Mouse (Mus musculus): ENCODE measurements around the gene Gnaq.
"Not testable (repeated sequence)": the region's sequence is repeated elsewhere in the genome, so short reads cannot be mapped to it uniquely, and the experiment has no call there.

The Gnaq gene

DNA sequence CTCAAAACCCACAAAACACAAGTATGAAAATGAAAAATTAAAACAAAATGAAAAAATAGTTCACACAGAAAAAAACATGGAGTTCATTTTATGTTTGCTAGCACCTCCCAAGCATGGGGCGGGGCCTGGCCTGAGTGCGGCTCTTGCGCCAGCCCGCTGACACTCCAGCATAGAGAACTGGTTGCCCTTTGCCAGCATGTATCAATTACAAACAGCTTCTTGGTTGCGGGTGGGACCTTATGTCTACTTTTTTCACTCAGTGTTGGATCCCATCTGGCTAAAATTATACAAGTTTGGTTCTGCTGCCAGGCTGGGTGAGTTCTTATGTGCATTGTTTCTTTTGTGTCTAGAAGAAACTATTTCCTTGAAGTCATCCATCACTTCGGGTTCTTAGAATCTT is 14.8 kb downstream of the Gnaq start:
- no peak for DNase-seq (ENCODE audit: low read depth, low spot score)

DNA sequence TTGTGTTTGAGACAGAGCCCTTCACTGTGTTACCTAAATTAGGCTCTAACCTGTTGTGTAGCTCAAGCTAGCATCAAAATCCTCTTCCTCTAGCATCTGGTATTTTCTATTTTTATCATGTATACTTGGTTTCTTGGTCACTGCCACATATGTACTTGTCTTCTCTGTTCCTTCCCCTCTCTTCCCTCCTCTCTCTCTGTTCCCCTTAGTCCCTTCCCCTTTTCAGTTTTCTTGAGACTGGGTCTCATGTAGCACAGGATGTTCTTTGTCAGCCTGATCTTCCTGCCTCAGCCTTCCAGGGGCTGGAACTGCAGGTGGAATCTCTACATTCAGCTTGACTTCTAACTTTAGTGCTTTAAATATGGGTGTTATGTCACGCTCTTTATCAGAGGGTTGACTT is 16.5 kb downstream of the Gnaq start:
- no peak for DNase-seq (ENCODE audit: low read depth, low spot score)

DNA sequence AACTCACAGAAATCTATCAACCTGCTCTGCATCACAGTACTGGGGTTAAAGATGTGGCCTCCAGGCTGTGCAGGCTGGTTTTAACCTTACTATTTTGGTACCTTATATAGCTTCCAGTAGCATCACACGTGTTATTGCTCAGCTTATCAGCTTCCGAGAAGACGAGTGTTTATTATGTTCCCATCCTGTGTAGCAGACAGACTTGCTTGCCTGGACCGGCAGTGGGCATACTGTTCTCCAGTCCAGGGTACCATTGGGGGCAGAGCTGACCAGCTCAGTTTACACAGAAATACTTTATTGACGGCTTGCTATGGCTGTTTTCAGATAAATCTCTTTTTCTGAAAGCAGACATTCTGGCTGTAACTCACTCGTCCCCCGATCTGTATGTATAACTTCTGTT is 17.7 kb downstream of the Gnaq start:
- no peak for DNase-seq (ENCODE audit: low read depth, low spot score)

DNA sequence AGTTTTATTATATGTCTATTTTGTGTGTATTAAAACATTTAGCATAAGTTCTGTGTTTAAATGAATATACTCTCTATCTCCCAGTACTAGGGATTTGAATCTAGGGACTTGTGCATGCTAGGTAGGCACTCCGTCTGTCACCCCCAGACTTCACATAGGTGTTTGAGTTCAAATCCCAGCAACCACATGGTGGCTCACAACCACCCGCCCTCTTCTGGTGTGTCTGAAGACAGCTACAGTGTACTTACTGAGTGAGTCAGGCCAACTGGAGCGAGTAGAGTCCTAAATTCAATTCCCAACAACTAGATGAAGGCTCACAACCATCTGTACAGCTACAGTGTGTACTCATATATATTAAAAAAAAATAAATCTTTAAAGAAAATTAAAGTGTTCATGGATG is 21.2 kb downstream of the Gnaq start:
- no peak for DNase-seq (ENCODE audit: low read depth, low spot score)

DNA sequence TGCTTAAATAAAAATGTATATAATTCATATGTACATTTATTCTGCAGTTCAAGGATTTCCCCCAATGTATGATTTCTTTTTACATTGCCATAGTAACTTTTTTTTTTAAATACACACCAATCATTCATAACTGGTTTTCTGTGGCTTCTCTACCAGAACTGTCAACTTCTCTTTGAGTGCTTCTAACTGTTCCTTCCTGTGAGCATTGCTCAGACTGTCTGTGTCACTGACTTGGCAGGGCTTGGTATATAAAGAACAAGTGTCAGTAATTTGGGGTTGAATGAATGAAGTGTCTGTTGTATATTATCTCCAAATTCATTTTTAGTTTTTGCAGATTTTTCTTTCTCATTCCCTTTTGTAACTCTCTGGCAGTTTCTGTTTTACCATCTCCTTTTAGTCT is 21.8 kb downstream of the Gnaq start:
- no peak for DNase-seq (ENCODE audit: low read depth, low spot score)

DNA sequence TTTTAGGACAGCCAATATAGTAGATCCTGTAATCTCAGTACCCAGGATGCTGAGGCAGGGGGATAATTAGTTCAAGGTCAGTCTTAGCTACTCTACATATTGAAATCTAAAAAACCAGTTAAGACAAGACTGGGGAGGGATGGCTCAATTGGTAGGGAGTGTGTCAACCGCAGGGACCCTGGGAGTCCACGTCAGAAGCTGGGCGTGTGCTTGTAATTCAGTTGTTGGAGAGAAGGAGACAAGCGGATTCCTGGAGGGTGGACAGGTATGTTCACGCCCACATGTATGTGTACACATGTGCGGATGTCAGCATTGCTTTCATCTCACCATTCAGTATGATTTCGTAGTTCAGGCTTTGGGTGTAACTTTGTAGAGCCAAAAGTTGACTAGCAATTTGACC is 24.5 kb downstream of the Gnaq start:
- no peak for DNase-seq (ENCODE audit: low read depth, low spot score)

DNA sequence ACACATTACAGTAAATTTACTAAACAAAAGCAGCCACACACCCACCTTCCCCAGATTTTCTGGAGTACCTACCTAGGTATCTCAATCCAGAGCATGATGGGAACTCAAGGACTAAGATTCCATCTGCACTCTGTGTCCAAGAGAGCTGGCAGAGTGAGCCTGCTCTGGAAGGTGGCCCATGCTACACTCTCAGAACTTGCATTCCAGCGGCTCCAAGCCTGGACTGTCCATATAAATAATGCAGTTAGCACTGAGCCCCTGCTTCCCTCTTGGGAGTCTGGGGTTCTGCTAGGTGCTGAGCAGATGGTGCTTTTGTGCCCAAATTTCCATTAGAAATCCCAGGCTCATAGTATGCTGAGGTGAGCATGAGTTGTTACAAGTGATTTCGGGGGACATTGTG is 28.1 kb downstream of the Gnaq start:
- DNase-seq (ENCODE audit: low read depth, low spot score), result no peak

DNA sequence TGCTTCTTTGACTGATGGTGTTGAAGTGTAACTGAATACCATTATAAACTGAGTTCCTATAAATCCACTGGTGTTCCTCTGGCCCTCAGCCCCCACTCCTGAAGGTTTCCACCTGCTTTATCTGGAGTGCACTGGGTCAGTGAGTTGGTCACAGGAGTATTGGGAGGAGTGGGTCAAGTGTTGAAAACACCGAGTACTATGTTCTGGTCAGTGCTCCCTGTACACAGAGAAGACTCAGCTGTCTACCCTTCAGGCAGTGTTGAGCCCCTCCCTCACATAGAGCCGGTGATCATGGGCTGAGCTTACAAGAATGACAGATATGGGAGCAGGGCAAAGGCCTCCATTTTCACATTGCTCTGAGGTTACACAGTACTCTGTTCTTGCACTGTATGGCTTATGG is 28.6 kb downstream of the Gnaq start:
- no peak for DNase-seq (ENCODE audit: low read depth, low spot score)

DNA sequence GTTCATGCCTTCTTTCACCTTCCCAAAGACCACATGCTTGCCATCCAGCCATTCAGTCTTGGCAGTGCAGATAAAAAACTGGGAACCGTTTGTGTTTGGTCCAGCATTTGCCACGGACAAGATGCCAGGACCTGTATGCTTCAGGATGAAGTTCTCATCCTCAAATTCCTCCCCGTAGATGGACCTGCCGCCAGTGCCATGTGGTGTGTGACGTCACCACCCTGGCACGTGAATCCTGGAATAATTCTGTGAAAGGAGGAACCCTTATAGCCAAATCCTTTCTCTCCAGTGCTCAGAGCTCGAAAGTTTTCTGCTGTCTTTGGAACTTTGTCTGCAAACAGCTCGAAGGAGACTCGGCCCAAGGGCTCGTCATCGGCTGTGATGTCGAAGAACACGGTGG is 31.8 kb downstream of the Gnaq start:
- not testable (repeated sequence) for DNase-seq (ENCODE audit: low read depth, low spot score)

DNA sequence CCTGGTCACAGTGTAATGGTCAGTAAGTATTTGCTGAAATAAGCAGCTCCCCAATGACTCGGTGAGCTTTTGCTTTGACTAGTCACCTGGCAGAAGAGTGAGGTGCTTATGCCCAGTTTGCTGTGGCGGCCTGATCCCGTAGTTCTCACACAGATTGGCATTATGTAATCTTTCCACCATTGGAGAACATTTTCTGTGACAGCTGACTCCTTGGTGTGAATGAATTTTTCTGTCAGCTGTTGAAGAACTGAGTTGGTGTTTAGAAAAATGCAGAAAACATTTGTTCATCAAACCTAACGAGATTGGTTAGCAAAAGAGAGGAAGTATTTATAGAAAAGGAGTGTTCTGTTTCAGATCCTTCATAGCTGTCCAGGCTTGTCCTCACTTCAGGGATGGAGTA is 34.6 kb downstream of the Gnaq start:
- no peak for DNase-seq (ENCODE audit: low read depth, low spot score)

DNA sequence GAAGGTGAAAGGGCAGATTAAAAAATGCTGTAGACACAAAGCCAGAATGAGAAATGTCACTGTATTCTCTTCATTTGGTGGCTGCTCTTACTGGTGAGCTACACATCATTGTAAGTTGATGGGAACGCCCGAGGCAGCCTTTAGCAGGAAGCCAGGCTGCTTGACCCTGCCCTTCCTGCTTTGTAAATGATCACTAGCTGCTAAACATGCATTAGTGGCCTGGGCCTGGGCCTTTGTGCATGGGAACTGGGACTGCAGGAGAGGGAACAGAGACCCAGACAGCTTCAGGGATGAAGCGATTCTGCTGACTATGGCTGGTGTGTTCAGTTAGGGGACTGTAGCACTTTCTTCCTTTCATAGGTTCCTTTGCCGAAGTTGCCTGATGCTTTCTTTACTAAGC is 35.6 kb downstream of the Gnaq start:
- DNase-seq (ENCODE audit: low read depth, low spot score), result no peak

DNA sequence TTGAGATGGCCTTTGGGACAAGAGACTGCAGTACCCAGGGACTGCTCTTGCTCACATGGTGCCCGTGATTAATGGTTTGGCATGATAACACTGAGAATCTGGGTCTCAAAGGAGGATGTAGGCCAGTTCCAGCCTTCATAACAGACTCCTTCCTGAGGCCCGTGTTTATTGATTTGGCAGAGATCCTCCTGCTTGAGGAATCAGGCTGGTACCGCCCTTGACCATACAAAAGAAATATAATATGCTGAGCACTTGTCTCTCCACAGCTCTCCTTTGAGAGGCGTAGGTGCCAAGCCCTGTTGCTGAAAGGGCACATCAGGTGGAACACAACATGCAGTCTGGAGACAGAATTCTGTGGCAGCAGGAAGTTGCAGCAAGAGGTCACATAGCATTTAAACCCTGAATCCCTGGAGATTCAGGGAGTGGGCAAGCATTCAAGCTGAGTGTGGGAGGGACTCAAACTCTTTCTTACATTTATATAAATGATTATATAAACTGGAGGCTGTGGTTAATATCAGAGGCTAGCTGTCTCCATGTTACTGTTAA is 36.1 kb downstream of the Gnaq start:
- no peak for DNase-seq (ENCODE audit: low read depth, low spot score)

DNA sequence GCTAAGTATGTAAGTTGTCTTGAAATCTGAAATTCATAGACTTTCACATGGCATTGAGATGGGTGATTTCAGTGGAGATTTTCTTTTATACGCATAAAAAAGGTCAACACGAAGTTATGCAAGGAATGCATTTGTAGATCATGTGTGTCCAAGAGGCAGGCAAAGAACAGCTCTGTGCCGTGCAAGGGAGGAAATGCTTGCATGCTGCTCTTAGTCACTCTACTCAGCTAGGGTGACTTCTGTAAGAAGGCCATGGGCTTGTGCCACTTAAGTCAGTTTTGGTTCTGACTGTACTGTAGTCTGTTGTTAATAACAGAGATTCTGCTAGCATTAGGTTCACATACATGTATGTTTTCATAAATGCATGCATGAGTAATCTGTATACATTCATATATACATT is 38.1 kb downstream of the Gnaq start:
- no peak for DNase-seq (ENCODE audit: low read depth, low spot score)

DNA sequence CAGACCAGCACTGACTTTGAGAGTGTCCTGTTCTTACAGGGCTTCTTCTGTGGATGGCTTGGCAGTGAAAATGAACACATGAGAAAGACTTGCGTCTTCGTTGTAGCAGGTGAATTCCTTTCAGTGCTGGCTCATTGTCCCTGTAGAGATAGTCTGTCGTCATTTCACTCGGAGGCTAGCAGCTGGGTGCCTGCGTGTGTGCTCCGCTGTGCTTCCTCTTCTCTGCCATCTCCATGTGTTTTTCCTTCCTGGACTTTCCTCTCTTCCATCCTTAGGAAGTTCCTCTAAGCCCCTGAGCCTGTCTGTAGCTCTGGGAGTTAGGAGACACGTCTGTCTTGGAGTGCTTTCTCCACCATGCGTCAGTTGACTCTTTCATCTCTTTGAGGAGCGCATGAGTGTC is 41.1 kb downstream of the Gnaq start:
- no peak for DNase-seq (ENCODE audit: low read depth, low spot score)

DNA sequence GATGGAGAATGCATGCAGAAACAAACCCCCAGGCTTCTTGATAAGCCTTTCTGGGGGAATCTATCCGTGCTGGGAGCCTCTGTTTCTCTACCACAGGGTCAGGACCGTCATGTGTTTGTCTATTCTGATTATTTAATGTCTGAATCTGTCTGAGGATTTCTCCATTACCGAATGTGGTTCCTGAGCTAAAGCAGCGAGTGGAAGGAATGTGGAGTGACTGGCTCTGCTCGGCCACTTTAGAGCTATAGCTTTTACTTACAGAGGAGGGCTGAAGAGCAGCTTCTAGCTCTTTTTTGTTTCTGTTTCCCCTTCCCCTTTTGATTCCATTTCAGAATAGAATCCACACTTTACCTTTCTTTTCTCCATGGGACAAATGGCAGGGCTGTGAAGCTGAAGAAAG is 43.8 kb downstream of the Gnaq start:
- no peak for DNase-seq (ENCODE audit: low read depth, low spot score)

DNA sequence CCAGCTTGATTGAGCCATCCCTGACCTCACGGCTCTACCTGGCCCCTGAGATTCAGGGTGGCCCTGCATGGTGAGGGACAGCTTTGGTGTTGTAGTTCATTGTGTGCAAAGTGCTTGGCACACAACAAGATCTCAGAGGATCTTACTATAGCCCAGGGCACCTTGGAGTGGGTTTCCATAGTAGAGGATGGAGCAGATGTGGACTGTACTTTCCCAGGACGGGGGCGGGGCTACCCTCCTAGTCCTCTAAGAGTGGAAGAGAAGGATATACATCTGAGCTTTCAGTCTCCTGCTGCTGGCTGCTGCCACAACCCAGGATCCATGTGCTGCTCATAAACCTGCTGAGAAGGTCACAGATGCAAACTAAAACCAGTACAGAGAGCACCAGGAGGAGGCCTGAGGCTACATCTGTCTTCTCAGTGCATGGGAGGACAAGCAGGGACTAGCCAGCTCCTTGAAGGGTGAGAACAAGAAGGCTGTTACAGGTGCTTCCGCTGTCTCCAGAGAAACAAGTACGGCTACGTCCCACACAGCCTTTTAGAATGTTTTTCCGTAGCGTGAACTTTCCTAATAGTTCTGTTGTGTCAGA is 44.6 kb downstream of the Gnaq start:
- DNase-seq (ENCODE audit: low read depth, low spot score), result no peak

DNA sequence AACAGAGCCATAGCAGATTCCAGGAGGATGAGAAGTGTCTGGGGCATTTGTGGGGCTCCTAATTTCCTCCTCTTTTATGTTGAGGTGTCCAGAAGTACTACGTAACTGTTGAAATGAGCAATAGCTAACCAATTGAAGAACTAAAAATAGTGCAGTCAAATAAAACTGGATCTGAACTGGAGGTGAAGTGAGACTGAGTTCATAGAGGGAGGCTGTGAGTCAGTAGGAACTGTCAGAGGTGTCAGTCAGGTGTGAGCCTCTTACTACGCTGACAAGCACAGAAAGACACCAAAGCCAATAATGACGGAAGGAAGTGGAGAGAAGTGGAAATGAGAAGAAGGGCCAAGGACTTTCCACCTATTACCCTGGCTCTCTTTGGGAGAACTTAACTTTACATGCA is 48.6 kb downstream of the Gnaq start:
- no peak for DNase-seq (ENCODE audit: low read depth, low spot score)

DNA sequence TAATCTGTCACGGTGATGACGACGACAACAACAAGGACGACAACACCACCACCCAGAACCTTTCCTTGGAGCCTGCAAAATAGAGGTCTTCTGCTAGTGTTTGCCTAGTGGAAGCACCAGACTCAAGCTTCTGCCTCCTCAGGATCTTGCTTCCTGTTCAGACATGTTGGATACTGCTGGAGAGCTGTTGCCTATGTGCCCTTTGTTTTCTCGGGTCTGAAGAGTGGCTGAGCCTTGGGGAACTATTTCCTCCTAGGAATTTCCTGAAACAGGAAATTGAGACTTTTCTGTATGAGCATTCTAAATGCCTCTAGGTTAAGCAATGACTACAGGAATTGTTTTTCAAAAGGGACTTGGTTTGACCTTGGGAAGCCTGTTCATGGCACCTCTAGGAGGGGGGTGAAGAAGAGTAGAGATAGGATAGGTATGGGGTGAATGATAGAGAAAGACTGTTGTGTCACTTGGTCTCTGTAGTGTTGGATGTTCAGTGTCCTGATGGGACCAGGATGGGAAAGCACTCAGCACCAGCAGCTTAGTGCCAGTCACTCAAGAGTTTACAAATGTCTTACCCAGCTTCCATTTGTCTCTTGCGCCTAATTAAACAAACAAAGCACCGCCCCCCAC is 49.3 kb downstream of the Gnaq start:
- no peak for DNase-seq (ENCODE audit: low read depth, low spot score)

DNA sequence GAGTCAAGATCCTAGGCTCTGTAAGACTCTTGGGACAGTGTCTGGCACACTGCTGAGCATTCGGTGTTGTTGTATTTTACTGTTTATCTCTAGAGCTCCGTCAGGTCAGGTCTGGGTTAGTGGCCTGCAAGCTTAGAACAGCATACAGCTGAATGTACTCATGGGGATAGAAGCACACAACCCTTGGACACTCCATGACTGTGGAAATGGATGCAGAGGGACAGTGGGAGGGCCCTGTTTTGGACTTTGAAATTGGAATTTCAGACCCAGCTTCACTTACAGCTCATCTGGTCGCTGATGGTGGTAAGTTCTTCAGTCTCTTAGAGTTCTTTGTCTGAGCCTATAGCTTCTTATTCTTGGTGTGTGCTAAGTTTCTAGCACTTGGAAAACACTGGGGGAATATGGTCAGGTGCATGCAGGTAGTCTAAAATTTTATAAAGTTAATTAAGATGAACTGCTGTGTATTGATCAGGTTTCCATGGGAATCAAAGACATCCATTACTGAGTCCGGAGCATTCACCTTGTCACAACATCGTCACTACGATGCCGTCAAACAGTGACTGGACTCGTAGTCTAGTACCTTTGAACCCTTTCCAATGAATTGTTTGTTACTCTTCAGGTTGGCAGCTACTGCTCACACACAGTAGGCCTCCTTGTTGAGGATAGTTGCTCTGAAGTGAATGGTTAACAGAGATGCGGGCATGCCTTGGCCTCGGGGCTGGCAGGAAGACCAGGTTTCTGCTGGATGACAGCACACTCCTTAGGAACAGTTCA is 51.1 kb downstream of the Gnaq start:
- DNase-seq (ENCODE audit: low read depth, low spot score), result no peak

DNA sequence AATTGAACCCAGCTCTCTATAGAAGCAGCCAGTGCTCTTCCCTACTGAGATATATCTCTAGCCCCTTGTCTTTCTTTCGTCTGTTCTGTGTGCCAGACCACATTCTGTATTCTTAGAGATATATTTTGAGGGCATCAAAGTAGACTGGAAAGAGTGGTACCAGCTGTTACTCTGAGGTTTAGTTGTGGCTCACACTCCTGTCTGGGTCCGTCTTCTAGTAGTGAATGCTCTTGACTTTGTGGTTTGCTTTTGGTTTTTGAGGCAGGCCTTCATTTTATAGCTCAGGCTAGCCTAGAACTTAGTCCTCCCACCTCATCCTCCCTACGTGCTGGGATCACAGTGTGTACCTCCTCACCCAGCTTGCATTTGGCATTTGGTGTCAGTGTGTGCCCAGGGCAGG is 54.4 kb downstream of the Gnaq start:
- DNase-seq (ENCODE audit: low read depth, low spot score), result no peak

DNA sequence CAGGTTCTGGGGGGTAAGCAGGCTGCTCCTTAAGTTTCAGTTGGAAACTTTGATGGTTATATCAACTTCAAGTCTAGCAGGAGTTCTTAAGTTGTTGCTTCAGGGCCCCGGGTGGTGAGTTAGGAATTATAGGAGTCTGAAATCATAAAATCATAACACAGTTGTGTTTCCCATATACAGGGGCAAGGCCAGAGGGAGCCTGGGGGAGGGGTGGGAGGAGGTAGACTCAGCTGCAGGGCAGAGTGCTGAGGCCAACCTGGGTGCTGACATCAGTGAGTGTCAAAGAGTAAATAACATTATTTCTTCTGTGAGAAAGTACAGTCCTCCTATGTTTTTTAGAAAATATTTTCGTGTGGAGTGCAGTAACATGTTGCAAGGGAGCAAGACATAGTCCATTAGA is 55.3 kb downstream of the Gnaq start:
- no peak for DNase-seq (ENCODE audit: low read depth, low spot score)

DNA sequence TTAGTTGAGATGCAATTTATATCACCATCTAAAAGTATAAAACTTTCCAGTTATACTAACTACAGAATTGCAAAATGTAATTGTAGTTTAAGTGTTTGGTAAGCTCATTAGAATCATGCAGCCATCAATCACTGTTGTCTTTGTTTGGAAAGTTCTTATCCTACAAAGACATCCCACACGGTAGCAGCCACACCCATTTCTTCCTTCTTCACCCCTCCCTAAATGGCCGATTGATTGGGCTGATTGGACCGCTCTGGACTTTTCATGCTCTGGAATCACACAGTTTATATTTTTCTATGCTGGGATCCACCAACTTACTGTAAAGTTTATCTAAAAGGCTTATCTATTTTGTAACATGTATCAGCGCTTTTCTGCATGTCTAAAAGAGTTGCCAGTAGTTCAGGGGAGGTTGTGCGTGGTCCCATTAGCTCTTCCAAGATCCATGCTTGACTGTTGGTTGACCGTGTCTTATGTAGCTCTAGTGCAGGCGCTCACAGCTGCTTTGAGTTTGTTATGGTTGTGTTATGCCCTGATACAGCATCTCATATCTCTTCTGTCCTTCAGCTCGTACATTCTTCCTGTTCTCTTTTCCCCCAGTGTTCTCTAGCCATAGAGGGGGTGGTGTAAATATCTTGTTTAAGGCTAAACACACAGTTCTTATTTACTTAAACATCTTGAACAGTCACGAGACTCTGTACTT is 56.6 kb downstream of the Gnaq start:
- DNase-seq (ENCODE audit: low read depth, low spot score), result no peak
